Mouse (Mus musculus) neural tube, embryonic 15.5 days (tissue): ENCODE measurements at regions not wholly inside any gene's neighbourhood (a gene's known extent, or its start where the extent isn't known, plus 50 kb on each side); places are given as distances from the start of the nearest gene placed in this dataset.
A peak's percentile ranks its signal among the peaks of the same experiment; 100 is the strongest.

Experiments used
- ATAC-seq: fragments of 200-750 bp; cut with Nextera tagmentation; 2 replicates; pipeline ENCODE4 v1.8.0; 2017; ENCODE audit warnings: mild to moderate bottlenecking, moderate TSS enrichment, moderate library complexity; ENCODE audit not compliant: low FRiP score
- H3K27ac ChIP-seq: fragments of 300-500 bp; sonication (generic); replicated peaks from 2 replicates; pipeline ENCODE4 v1.5.1; 2015; ENCODE audit warnings: mild to moderate bottlenecking, inconsistent platforms
- H3K27me3 ChIP-seq: fragments of 300-500 bp; sonication (generic); replicated peaks from 2 replicates; pipeline ENCODE4 v1.6.1; 2015; ENCODE audit warnings: inconsistent platforms
- H3K36me3 ChIP-seq: fragments of 300-500 bp; sonication (generic); 2 replicates; pipeline ENCODE4 v1.6.1; 2015; ENCODE audit warnings: inconsistent platforms
- H3K4me1 ChIP-seq: fragments of 300-500 bp; sonication (generic); 2 replicates; pipeline ENCODE4 v1.6.1; 2015; ENCODE audit warnings: inconsistent platforms
- H3K4me2 ChIP-seq: fragments of 300-500 bp; sonication (generic); 2 replicates; pipeline ENCODE4 v1.6.1; 2015; ENCODE audit warnings: inconsistent platforms, mild to moderate bottlenecking, moderate library complexity
- H3K4me3 ChIP-seq: fragments of 300-500 bp; sonication (generic); replicated peaks from 2 replicates; pipeline ENCODE4 v1.5.1; 2015; ENCODE audit warnings: mild to moderate bottlenecking, inconsistent platforms
- H3K9ac ChIP-seq: fragments of 300-500 bp; sonication (generic); replicated peaks from 2 replicates; pipeline ENCODE4 v1.6.1; 2015; ENCODE audit warnings: mild to moderate bottlenecking, inconsistent platforms
- H3K9me3 ChIP-seq: fragments of 300-500 bp; sonication (generic); replicated peaks from 2 replicates; pipeline ENCODE4 v1.6.1; 2016; ENCODE audit warnings: inconsistent platforms
- WGBS: fragments of 180-500 bp; shearing (Covaris S2); methylation state at CpG from one replicate; pipeline ENCODE4 v1.1.7; 2015; ENCODE audit warnings: mixed read lengths; 5-methylcytosine and 5-hydroxymethylcytosine counted together

DNA sequence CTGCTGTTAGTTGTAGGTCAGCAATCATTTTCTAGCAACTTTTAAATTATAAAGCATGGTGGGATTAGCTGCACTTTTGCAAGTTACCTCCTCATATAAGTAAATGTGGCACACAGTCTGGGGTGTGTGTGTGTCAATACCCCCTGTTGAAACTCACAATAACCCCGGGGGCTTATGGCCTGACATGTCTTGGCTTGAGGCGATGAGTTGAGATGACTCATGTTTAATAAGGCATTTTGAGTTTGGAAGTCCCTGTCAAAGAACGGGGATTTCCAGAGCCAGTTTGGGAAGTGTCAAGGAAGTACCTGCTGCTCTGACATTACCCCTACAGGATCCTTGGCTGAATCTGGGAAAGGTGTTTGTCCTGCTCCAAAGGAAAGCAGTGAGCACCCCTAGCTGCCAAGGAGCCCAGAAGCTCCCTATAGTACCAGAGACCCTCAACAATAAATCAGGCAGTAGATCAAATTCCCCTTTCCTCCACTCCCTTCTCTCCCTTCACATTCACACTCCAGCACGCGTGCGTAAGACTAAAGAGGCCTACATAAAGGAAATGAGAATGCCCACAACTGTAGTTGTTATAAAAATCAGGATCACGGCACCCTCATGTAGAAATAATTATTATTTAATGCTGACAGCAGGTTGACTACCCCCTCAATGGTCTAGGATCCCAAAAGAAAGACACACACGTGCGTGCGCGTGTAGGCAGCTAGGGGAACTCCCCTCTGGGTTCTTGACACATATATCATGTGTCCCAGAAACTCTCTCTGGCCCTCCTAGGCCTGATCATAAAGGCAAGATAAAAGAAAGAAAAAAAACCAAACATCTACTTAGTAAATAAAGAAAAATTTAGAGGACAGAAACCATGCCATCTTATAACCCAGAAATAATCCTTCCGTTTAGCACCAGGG, 216.3 kb upstream of the Cdh5 start:
- Histone ChIP-seq H3K4me2 (no peak overlapping the region), H3K9ac (no peak overlapping the region), H3K4me3 (no peak overlapping the region), H3K27me3 (no peaks in the 10 kb centered on the region), H3K4me1 (no peaks in the 10 kb centered on the region), H3K36me3 (no peaks in the 10 kb centered on the region), H3K27ac (no peak overlapping the region), H3K9me3 (no peaks in the 10 kb centered on the region)
- WGBS, result 94% methylated on average over 12 of the region's 12 CpGs
- no peak for ATAC-seq

GRCm38 (mm10) chr8:103894589-103894988, 206.8 kb upstream of the Cdh5 start:
- no peaks in the 10 kb centered on the region for H3K36me3 ChIP-seq
- no peaks in the 10 kb centered on the region for H3K4me1 ChIP-seq
- no peaks in the 10 kb centered on the region for H3K27me3 ChIP-seq
- H3K4me2 ChIP-seq, result no peak overlapping the region
- no peaks in the 10 kb centered on the region for H3K9me3 ChIP-seq
- H3K27ac ChIP-seq, result no peak overlapping the region
- no peak overlapping the region for H3K9ac ChIP-seq
- H3K4me3 ChIP-seq, result no peak overlapping the region
- whole genome bisulfite sequencing, result 79% methylated on average over 6 of the region's 6 CpGs
- ATAC-seq, result no peak

- Histone ChIP-seq H3K4me3 (no peak overlapping the region), H3K27ac (no peak overlapping the region), H3K4me2 (no peak overlapping the region), H3K9ac (no peak overlapping the region), H3K9me3 (no peaks in the 10 kb centered on the region), H3K4me1 (no peaks in the 10 kb centered on the region), H3K36me3 (no peaks in the 10 kb centered on the region), H3K27me3 (no peaks in the 10 kb centered on the region)
- WGBS, result 82% methylated on average over 6 of the region's 6 CpGs
- ATAC-seq, result no peak
Observed at GRCm38 (mm10) chr8:103895132-103895531, 206.3 kb upstream of the Cdh5 start.

GRCm38 (mm10) chr8:103897463-103897862, 204.0 kb upstream of the Cdh5 start:
- Histone ChIP-seq H3K27me3 (no peaks in the 10 kb centered on the region), H3K4me3 (no peak overlapping the region), H3K4me2 (no peak overlapping the region), H3K36me3 (no peaks in the 10 kb centered on the region), H3K9me3 (no peaks in the 10 kb centered on the region), H3K27ac (no peak overlapping the region), H3K4me1 (no peaks in the 10 kb centered on the region), H3K9ac (no peak overlapping the region)
- ATAC-seq, result no peak
- WGBS, result 82% methylated on average over 7 of the region's 7 CpGs

DNA sequence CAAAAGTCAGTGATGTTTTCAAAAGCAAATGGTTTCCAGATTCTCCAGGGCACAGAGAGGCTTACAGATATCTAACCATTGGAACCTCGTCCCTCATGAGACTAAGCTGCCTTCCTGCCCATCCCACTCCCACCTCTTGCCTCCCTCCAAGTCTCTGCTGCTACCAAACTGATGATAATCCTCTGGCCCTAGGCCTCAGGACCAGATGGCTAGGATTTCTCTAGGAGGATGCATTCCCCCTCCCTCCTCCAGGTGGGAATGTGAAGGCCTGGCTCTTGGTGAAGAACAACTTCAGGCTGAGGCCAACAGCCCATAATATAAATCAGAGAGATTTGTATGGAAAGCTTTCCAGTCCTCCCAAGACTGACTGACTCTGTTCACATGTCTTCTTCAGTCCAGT, 198.9 kb upstream of the Cdh5 start:
- no peak for ATAC-seq
- H3K9ac ChIP-seq, result no peak overlapping the region
- H3K36me3 ChIP-seq, result no peaks in the 10 kb centered on the region
- no peaks in the 10 kb centered on the region for H3K4me1 ChIP-seq
- no peak overlapping the region for H3K27ac ChIP-seq
- WGBS, result 79% methylated on average over 1 of the region's 1 CpGs
- H3K4me2 ChIP-seq, result no peak overlapping the region
- no peaks in the 10 kb centered on the region; the same call in 1 of the 2 replicates for H3K9me3 ChIP-seq
- no peaks in the 10 kb centered on the region for H3K27me3 ChIP-seq
- no peak overlapping the region for H3K4me3 ChIP-seq

DNA sequence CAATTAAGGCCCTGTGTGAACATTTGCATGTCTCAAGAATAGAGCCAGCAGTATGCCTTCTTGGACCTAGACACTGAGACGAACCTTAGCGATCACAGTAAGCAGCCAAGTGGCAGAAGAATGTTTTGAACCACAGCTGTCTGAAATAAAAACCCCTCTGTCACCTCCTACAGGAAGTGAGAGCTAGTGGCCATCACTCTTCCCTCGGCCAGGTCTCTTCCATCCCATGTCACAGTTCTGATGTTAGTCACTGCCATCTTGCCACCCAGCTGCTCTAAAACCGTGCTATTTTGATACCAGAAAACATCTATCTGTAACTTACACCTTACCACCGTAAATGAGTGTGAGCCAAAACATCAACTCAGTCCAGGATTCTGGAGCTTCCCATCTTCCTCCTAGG, 197.8 kb upstream of the Cdh5 start:
- no peaks in the 10 kb centered on the region for H3K36me3 ChIP-seq
- H3K27ac ChIP-seq, result no peak overlapping the region
- no peak overlapping the region for H3K4me2 ChIP-seq
- H3K9ac ChIP-seq, result no peak overlapping the region
- 87% methylated on average over 5 of the region's 5 CpGs for WGBS
- no peaks in the 10 kb centered on the region for H3K4me1 ChIP-seq
- H3K4me3 ChIP-seq, result no peak overlapping the region
- H3K9me3 ChIP-seq, result no peaks in the 10 kb centered on the region; the same call in 1 of the 2 replicates
- H3K27me3 ChIP-seq, result no peaks in the 10 kb centered on the region
- ATAC-seq, result no peak

GRCm38 (mm10) chr8:103907662-103908061, 193.8 kb upstream of the Cdh5 start:
- Histone ChIP-seq H3K4me3 (no peak overlapping the region), H3K36me3 (no peaks in the 10 kb centered on the region), H3K27me3 (no peaks in the 10 kb centered on the region), H3K4me2 (no peak overlapping the region), H3K9me3 (no peaks in the 10 kb centered on the region; the same call in 1 of the 2 replicates), H3K9ac (no peak overlapping the region), H3K4me1 (no peaks in the 10 kb centered on the region), H3K27ac (no peak overlapping the region)
- 89% methylated on average over 4 of the region's 4 CpGs for WGBS
- ATAC-seq, result no peak

DNA sequence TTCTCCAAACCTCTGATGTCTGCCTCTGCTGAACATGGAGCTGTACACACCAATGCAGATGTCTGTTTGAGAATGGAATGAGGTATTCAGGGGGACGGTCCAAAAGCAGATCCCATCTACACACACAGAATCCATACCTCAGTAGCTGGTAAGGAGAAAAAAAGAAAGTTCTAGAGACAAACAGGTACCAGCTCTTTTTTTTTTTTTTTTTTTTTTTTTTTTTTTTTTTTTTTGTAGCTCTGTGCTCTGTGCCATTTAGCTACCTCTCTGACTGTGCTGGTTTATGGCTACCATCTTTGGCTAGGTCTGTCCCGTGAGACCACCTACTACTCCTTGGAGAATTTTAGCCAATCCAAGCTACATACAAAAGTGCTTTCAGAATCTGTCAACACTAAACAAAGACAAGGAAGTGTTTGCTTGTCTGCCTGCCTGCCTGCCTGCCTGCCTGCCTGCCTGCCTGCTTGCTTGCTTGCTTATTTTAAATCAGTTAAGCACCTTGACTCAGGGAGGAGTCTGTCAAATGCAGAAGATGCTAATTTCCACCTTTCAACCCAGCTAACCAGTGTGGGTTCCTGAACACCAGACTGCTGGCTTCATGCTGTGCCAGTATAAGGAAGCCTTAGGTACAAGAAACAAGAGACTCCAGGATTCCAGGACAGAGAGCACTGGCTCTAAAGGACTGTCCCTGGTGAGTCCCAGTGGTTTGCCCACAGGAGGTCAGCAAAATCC, 190.0 kb upstream of the Cdh5 start:
- Histone ChIP-seq H3K4me2 (no peak overlapping the region), H3K27me3 (no peaks in the 10 kb centered on the region), H3K9me3 (no peaks in the 10 kb centered on the region; the same call in 1 of the 2 replicates), H3K27ac (no peak overlapping the region), H3K4me1 (peaks cover 9% of the 10 kb centered on the region; the same call in 1 of the 2 replicates), H3K9ac (no peak overlapping the region), H3K4me3 (no peak overlapping the region), H3K36me3 (no peaks in the 10 kb centered on the region)
- ATAC-seq, result no peak
- 64% methylated on average over 2 of the region's 2 CpGs for WGBS

DNA sequence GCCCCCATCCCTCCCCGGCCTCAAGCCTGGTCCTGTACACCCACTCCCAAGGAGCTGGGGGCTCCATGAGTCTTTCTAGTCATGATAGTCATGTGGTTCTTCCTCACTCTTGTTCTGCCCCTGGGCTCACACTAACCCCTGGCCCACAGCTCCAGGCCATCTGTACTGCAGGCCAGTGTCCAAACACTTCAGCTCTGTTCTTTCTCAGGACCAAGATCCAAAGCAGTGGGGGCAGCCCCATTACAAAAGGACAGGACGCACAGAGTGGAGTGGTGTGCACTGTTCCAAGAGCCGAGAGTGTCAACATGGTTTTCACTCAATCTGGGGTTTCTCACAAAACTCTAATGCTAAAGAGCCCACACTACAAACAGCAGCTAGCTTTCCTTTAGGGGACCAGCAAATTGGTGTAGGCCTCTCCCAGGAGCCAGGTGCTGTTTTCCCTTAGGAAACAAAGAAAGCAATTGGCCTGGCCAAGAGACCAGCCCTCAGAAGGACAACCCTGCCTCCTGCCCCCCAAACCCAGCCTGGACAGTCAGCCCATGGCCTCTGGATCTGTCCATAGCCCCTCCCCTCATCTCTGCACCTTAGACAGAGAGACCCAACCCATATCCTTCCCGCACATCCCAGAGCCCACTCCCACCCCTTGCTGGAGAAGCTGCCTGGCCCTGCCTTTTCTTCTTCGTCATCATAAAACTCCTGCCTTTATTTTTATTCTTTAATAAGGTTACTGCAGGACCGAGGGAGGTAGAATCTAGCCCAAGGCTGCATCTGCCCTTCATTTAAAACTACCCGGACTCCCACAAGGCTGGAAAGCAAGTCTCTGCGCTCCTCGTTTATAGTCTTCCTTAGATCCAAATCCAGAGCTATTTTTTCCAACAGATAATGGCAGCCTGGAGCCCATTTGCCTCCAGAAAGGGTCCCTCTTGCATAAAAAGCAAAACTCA, 188.2 kb upstream of the Cdh5 start:
- no peaks in the 10 kb centered on the region for H3K9me3 ChIP-seq
- H3K4me1 ChIP-seq, result peaks cover 9% of the 10 kb centered on the region; the same call in 1 of the 2 replicates
- no peak overlapping the region for H3K27ac ChIP-seq
- H3K4me2 ChIP-seq, result no peak overlapping the region
- no peaks in the 10 kb centered on the region for H3K27me3 ChIP-seq
- WGBS, result 74% methylated on average over 9 of the region's 9 CpGs
- H3K36me3 ChIP-seq, result no peaks in the 10 kb centered on the region
- H3K9ac ChIP-seq, result no peak overlapping the region
- H3K4me3 ChIP-seq, result no peak overlapping the region
- no peak for ATAC-seq

DNA sequence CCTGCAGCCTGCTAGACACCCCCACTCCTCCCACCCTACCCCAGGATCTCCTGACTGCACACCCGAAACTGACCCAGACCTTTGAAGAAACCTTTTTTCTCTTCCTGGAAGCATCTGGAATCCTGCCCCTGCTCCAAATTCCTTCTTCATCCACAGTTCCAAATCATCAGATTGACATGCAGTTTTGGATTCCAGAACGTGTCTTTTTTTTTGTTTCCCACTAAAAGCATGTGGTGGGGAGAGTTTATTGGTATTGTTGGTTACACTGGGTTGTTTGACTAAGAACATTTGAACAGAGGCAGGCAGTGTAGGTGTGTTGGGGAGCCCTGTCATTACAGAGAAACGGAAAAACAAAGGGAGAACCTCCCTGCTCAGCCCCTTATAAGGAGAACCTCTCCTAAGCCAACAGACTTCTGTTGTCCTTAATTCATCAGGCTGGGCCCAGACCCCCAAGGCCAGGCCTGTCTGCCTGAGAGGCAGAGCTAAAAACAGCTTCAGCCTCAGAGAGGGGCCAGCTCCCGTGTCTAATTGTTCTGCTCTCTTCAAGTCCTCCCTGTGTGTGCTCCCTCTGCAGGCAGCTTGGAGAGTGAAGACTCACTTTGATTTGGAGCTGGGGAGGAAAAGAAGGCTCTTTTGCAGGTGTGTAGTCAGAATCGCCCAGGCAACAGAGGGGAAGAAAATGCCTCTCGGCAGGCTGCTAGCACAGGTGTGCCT, 187.3 kb upstream of the Cdh5 start:
- H3K4me1 ChIP-seq, result peaks cover 9% of the 10 kb centered on the region; the same call in 1 of the 2 replicates
- no peaks in the 10 kb centered on the region for H3K27me3 ChIP-seq
- H3K4me2 ChIP-seq, result no peak overlapping the region
- no peak overlapping the region for H3K27ac ChIP-seq
- H3K36me3 ChIP-seq, result no peaks in the 10 kb centered on the region
- ATAC-seq, result peak; percentile 68; the same call in 1 of the 2 replicates
- 47% methylated on average over 6 of the region's 6 CpGs for WGBS
- H3K9me3 ChIP-seq, result no peaks in the 10 kb centered on the region
- H3K9ac ChIP-seq, result no peak overlapping the region
- no peak overlapping the region for H3K4me3 ChIP-seq

- H3K36me3 ChIP-seq, result no peaks in the 10 kb centered on the region
- H3K4me2 ChIP-seq, result no peak overlapping the region
- no peak for ATAC-seq
- H3K9me3 ChIP-seq, result no peaks in the 10 kb centered on the region
- H3K4me3 ChIP-seq, result no peak overlapping the region
- WGBS, result 92% methylated on average over 3 of the region's 3 CpGs
- H3K27me3 ChIP-seq, result no peaks in the 10 kb centered on the region
- no peak overlapping the region for H3K9ac ChIP-seq
- H3K4me1 ChIP-seq, result 0 out of 2 replicates have a peak, but pooled peaks cover 2% of the 10 kb centered on the region
- no peak overlapping the region for H3K27ac ChIP-seq
Observed at GRCm38 (mm10) chr8:103919324-103919723, 182.1 kb upstream of the Cdh5 start.
